Mouse (Mus musculus) R1 (cell line): ENCODE measurements at regions not wholly inside any gene's neighbourhood (a gene's known extent, or its start where the extent isn't known, plus 50 kb on each side); places are given as distances from the start of the nearest gene placed in this dataset.

Experiments
- DNase-seq: peaks from one replicate; pipeline ENCODE4 v3.0.0-alpha.2; 2018; ENCODE audit warnings: low read depth, low spot score

DNA sequence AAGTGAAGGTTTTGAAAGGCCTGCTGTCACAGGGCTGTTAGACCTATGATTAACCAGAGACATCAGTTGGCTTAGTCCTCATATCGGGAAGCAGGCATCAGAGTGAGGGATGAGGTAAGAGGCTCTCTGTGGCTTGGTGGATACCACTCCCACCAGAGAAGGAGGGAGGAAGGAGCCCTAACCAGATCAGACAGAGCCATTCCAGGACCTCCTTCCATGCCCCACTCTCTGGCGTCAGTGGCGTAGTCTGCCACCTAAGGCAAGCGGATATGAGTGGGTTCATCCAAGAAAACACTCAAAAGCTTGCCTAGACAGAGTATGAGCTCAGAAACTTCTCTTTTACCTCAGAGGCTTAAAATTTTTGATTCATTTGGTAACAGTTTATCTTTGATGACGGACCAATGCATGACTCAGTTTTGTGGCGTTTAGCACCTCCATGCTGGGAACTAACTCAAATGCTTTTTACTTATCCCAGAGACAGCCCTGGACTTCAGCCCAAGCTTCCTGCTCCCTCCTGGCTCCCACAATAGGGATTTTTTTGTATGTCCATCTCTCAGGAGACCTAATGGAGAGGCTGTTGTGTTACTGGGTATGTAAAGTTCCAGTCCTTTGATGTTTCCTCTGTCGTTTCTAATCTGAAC, 367.5 kb upstream of the Rasgrp1 start:
- no peak for DNase-seq

DNA sequence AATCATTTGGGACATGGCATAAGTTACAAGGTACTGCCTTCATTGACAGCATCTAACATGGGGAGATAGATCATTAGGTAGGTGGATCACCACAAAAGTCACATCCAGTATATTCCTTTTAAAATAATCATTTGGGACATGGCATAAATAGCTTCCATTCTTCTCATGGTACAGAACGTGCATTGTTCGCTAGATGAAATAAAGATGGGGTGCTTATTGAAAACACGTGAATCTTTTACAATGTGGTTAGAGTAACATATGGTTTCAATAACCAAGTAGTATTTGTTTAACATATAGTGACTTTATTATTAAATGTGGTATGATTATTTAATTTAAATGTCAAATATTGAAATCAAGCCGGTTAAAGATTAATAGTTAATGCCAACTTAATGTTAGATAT, 381.3 kb upstream of the Rasgrp1 start:
- no peak for DNase-seq

DNA sequence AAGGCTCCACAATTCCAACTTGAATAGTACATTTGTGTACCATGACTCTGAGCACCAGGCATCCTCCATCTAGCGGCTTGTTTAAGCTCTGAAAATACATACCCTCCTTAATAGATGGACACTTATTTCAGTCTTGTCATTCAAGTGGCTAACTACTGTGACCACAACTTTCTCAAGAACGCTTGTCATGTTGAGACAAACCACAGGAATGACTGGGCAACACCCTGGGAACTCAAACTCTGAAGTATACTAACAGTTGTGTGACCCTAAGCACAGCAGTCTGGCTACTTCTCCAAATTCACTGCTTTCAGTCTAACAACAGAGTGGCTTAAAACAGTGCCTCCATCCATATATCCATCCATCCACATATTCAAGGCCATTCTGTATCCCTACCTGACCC, 380.4 kb upstream of the Thbs1 start:
- DNase-seq = no peak

DNA sequence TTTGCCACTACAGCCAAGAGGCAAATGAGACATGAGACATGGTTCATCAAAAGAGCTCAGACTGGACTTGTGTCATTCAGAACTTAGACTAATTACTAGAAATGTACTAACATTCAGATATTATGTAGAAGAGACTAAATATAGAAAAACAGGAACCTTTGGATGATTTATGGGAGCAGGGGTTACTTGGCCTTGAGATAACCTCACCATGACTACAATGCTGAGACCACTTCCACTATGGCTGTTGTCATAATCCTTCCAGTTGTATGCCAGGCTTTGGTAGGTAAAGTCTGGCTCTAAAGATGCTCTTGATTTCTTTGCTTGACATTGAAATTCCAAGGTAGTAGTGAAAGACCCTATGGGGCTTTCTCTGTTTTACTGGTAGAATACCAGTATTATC, 369.3 kb upstream of the Thbs1 start:
- no peak for DNase-seq

DNA sequence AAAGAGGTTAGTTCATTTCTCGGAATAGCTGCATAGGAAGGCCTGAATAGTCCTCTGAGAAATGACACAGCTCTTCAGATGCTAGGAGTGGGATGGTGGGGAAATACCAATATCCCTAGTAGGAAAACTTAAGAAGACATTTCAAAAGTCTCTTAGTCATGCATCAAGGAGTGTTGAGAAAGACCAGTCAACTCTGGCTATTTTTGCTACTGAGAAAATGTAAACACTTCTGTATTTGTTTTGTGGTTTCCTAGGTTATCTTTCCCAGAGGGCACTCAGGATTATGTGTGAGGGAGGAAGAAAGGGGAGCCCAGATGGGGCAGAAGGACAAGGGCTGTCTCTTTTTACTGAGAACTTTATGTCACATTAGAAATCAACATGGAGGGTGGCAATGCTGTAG, 367.8 kb upstream of the Thbs1 start:
- no peak for DNase-seq

DNA sequence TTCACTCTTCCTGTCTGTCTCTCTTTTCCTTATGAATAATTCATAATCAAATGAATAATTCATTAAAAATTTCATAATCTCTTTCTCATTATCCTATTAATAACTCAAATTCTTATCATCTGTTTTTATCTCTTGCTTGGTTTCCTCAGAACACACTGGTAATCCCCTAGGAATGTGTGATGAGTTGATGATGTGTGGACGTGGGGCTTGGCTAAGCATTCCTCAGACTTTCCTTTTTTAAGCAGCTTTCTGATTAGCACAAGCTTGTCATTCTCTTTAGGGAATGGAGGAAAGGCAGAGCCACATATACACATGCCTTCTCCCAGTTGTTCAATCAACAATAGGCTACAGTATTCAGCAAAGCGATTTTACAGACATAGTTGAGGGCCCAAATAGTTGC, 365.9 kb upstream of the Thbs1 start:
- DNase-seq = no peak

DNA sequence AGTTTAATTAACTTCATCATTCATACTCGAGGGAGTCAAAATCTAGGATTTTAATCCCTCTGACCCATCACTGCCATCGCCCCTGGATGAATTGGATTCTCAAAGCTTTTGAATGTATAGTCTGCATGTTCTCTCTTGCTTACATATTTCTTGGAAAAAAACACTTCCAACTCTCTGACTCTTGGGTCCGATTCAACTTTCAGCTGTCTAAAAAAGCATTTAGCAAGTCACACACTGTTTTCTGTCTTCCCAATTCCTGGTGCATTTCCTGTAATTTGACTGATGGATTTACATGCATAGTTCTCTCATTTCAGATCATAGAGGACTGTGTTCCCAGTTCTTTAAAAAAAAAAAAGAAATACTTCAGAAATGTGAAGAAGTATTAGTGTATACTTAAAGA, 364.5 kb upstream of the Thbs1 start:
- no peak for DNase-seq

DNA sequence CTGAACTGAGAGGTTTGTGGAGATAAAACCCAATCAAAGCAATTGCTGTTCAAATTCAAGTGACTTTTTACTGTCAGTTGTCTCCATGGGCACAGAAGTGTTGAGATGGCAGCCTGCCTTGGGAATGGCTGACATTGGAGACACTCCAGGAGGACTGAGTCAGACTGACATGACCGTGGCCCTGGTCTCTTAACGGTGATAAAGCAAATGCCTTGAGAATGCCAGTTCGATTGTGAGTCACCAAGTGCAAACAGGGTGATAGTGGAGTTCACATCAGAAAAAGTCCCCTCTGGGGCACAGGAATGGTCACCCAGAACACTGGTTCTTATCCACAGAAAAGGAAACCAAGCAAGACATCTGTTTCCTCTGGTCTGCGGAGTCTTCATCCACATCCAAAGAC, 362.8 kb upstream of the Thbs1 start:
- no peak for DNase-seq

DNA sequence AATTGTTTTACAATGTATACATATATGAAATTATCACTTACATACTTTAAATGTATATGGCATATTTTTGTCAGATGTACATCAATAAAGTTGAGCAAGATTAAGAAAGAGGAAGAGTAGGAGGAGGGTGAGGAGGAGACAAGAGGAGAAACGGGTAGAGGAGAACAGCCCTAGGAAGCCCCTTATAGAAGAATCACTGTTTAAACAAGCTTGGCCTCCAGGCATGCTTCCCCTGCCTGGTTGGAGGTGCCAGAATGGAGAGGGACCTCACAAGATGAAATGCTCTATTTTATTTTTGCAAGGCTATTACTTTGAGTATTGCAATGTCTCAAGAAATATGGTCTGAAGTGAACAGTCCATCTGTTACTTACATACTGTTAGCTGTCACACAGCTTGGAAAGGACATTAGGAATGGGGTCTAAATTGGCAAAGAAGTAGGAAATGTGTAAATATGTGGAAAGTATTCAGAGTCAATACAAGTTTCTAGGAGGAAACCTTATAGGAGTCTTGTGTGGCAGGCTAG, 352.1 kb upstream of the Thbs1 start:
- no peak for DNase-seq

DNA sequence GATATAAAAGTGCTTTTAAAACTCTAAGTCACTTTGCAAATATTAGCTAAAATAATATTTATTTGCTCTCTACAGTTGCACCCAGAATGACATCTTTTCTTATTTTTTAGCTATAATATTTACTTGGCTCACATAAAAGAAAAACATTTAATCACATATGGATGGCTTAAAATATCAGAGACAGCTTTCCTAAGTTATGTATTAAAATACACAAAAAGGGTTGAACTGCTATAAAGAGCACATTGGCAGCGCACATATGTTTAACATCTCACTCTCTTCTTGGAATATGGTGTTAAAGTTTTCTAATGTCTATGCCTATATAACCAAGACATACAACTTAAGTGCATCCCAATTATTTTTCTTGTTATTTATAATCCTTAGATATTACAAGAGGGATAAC, 348.0 kb upstream of the Thbs1 start:
- no peak for DNase-seq

DNA sequence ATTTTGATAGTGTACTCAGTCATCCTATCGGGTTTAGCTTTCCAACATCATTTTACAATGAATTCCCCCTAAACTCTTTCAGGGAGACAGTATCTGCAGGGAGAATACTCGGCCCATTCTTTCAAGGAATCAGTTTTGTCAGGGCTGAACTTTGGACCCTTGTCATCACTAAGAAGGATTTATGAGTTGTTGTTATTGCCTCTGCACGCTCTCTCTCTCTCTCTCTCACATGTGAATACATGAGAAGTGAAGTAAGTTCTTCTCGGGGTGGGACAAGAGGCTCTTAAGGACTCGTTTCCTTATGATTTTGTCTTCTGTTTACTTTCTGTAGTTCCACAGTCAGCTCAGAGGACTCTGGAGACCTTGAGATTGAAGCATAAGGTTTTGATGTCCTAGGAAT, 346.1 kb upstream of the Thbs1 start:
- no peak for DNase-seq

DNA sequence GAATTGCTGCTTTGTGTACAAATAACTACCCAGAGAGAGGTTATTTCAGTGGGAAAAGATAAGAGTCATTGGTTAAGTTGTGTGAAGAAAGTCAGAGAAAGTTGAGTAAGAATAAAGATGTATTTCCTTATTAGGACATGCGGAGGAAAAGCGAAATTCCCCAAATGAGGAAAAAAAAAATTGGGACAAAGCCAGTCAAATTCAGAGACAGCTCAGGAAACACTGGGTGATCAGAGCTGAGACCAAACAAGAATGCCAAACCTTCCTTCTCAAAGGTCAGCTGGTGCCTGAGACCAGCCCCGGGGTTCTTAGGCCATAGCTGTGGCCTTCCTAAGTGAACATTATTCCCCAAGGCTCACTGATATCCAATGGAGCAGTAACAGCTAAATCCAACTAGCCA, 345.2 kb upstream of the Thbs1 start:
- DNase-seq = no peak

DNA sequence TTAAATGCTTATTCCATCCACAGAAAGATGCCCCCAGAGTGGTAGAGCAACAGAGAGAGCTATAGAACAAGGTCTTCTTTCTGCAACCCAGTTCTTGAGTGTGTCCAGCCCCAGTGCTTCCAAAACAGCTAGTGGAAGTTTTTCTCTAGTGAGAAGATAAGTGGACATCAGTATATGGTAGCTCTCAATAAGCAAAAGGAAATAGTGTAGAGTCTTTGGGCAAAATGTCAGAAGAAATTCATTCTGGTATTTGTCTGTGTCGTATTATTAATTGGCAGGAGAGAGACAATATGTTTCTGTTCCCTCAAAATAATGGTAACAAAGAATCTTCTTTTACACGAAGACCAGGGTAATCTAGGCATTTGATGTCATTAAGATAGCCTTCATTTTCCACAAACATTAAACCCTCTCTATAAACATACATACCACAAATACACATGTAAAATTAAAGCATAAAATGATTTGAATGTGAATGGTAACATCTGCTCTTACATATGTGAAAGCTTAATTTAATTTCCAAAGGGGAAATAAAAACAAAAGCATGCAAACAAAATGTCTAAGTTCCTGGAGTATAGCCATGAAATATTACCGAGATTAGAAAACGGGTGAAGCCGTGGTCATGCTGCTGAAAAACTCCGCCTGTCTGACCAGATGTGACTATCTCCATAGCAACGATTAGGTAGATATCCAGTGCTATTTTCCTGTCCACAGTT, 342.1 kb upstream of the Thbs1 start:
- no peak for DNase-seq

DNA sequence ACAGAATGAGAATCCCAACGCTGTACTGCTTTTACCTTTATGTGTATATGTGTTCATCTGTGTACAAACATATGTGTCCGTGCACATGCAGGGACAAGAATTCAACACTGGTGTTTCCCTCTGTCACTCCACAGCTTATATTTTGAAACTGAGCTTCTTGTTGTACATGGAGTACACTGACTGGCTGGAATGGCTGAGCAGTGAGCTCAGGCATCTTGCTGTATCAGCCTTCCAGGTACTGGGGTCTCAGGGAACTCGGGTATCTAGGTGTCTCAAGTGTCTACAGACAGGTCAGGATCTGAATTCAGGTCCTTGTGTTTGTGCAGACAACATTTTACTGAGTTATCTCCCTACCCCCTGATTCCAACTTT, 341.6 kb upstream of the Thbs1 start:
- DNase-seq = no peak

DNA sequence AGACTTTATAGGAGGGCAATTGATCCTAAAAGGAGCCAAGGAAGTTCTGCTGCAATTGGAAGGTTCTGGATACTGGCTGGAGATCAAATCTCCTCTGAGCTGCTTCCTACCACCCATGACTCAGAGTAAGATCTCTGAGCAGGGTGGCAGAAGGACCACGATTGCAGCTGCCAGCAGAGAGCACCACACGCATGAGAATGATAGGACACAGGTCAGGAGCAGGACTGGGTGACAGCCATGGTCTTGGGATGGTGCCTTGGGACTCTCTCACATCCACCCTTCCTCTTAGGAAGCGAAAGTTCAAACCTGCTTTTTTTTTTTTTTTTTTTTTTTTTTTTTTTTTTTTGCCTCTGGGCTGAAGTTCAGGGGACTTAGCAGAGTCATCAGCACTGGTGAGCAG, 331.4 kb upstream of the Thbs1 start:
- no peak for DNase-seq

DNA sequence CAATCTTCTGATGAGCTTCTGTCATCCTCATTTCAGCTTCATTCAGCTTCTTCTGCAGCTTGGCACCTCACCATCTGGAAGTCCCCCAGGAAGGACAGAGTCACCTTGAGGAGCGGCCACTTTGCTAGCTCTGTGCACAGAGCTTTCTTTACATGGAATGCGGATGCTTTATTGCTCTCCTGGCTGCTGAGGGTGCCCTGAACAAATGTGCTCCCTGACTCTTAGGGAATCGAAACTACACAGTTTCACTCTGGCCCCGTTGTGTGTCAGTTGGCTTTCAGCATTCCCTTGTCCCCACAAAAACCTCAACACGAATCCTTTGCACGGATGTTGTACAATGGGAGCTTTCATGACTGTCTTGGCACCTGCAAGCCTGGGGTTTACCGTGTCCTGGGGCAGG, 330.9 kb upstream of the Thbs1 start:
- DNase-seq = no peak

DNA sequence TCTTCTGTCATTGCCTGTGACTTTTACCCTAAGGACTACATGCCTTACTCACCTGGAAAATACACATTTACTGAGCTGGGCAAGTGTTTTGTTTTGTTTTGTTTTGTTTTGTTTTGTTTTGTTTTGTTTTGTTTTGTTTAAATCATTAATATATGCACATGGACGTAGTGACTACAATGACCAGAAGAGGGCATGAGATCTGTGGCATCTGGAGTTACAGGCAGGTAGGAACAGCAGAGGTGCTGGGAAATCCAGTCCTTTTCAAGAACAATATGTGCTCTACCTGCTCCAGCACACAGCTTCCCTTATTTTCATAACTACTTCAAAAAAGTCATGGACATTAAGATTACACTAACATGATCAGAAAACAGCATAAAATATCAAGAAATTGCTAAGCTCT, 324.4 kb upstream of the Thbs1 start:
- DNase-seq = no peak

DNA sequence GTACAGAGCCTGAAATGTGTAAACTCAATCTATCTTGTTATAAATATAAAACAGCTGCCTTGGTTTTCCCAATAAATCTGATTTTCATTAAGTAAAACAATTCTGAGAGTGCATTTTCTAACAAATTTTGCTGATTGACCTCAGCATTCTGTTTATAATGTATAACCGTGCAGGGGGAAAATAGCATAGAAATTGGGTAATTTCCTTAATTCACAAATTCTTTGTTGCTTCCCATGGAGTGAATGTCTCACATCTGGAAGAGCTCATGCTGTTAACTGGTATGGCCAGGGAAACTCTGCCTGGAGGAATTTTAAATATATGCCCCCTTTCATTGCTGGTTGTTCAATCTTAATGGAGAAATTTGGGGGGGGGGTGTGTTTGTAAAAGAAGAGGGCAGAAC, 317.4 kb upstream of the Thbs1 start:
- no peak for DNase-seq

DNA sequence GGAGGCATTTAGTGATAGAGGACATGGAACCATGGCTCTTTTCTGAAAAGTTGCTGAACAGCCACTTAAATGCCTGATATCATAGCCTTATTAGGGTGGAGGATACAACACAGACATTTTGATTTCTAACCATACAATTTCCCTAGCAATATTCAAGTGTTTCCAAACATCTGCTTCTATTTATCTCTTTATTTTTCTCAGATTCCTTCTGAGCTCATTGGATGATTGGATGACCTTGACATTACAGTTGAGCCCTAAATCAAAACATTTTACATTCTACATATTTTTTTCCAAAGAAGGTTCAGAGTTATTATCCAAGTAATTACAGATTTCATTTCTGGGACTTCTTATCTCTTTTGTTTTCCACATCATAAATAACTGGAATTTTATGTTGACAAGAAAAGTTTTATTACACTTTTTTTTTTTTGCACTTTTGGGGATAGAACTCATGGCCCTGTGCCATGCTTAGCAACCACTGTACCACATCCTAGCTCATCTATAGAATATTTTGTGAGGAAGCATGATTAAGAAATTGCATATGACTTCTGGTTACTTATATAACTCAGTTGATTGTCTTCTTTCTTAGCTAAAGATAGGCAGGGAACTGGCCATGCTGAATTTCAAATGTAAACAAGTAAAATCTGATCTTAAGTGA, 309.6 kb upstream of the Thbs1 start:
- no peak for DNase-seq

DNA sequence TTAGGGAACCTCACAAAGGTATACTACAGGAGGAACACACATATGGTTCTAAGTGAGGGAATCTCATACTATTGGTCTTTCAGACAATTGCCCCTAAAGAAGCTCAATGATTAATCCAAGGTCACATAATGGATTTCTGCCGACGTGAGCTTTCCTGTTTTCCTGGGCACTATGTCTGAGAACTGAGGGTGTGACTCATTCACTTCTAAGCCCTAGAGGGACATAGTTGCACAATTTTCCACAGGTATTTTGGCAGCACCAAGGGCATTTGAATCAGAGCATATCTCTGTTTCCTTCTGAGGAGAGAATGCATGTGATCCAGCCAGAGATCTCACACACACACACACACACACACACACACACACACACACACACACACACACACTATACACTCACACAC, 309.0 kb upstream of the Thbs1 start:
- DNase-seq = no peak

DNA sequence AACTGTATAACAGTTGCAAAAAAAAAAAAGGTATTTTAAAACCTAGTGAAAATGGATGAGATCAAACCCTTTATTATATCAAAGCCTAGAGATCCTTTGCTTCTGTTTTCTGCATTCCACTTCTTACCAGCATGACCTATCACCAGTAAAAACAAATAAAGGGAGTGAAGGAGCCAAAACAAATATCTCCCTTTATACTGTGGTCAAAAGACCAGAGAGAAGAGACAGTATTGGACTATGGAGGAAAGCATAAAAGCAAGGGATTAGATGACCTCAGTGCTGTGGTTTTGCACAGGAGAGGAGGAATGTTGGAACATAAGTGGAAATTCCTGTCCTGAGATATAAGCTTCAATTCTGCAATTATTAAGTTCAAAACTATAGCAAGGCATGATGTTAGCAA, 307.0 kb upstream of the Thbs1 start:
- no peak for DNase-seq

DNA sequence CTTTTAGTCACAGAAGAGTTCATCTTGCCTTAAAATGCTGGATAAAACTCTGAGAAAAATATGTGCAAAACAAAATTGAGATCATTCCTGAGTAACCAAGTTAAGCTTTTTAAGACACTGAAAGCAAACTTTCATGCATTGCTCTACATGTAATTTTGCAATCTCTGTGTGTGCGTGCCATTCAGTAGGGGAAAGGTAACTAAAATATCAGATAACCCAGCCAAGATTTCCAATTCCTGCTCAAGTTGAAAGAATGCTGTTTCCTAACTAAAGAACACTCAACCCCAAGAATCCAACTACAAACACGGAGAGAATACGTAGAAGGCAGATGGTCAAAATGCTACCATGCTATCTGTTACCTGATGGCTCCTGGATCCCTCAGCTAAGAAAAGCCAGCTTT, 304.6 kb upstream of the Thbs1 start:
- DNase-seq = no peak

DNA sequence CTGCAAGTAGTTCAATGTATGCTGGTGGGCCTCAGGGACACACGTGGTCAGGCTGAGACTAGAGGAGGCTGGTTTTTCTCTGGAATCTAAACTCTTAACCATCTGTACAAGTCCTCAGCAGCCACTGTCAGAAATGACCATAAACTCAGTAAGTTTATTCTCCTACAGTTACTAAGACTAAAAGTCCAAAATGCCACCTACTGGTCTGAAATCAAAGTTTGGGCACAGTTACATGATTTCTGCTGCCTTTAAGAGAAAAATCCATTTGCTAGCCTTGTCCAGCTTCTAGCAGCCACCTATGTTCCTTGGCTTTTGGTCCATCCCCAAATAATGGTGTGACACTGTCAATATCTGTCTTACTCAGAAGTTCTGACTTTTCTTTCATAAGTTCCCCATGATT, 300.2 kb upstream of the Thbs1 start:
- DNase-seq = no peak
